Mouse (Mus musculus): ENCODE results near the gene Cdk9.

DNA sequence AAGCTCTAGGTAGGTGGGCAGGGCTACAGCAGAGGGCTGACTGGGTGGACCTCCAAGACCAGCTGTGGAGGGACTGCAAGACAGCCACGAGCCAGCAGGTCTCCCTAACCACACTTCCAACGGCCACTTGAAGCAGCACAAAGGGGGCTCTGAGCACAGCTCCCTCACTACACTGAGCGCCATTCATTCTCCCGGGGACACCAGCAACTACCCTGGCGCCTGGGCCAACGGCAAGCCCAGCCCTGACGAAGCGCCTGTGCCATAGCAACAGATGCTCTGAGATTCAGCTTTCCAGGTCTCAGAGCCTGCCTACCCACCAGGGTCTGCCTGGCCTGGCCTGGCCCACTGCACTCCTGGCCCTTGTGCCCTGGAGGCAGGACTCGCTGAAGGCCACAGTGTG, 5.9 kb upstream of the Cdk9 start:
- no peak for TF ChIP-seq POLR2A (IDR thresholded peaks at IDR 0.05; ENCODE audit: low read depth, low read length)
- no peak for TF ChIP-seq CTCF (IDR thresholded peaks at IDR 0.05; ENCODE audit: extremely low read depth, insufficient read length, insufficient replicate concordance, low read depth, low read length)

Measured in small intestine, adult 2 months (tissue).